Mouse (Mus musculus) macrophage (primary cell): ENCODE results near the gene Vat1. TPM values are rescaled to one million over a fixed set of nuclear protein-coding genes. Genes with fewer than 3 reads are reported as not detected.
"Not testable (repeated sequence)": the region's sequence is repeated elsewhere in the genome, so short reads cannot be mapped to it uniquely, and the experiment has no call there.

Source experiments
- H3K27ac ChIP-seq: fragments of 350-480 bp; formaldehyde crosslinking; 2 replicates; pipeline ENCODE4 v1.9.0; 2021
- H3K36me3 ChIP-seq: fragments of 350-480 bp; formaldehyde crosslinking; 2 replicates; pipeline ENCODE4 v1.9.0; 2021; ENCODE audit errors: inconsistent target
- H3K4me3 ChIP-seq: fragments of 350-480 bp; formaldehyde crosslinking; 2 replicates; pipeline ENCODE4 v1.9.0; 2021; ENCODE audit errors: inconsistent target
- H3K79me2 ChIP-seq: fragments of 350-480 bp; formaldehyde crosslinking; 2 replicates; pipeline ENCODE4 v1.9.0; 2021; ENCODE audit errors: inconsistent target
- WGBS: methylation state at CpG from one replicate; pipeline ENCODE4 v1.1.7; 2026; ENCODE audit warnings: inconsistent platforms; ENCODE audit not compliant: missing documents; 5-methylcytosine and 5-hydroxymethylcytosine counted together
- polyA plus RNA-seq: library from polyadenylated mRNA; stranded (reverse); fragments of 250-400 nt; gene quantifications from 3 replicates; pipeline ENCODE4 v1.2.4, GENCODE M21; 2018; ENCODE audit warnings: inconsistent platforms

Vat1 gene
- polyA plus RNA-seq, 1 experiment from 2014 or later, result 709 TPM

- Histone ChIP-seq H3K36me3 (peaks cover 73% of the 10 kb centered on the region), H3K79me2 (peaks cover 84% of the 10 kb centered on the region)
Observed at GRCm38 (mm10) chr11:101459716-101460115, 6.3 kb downstream of the Vat1 start.

GRCm38 (mm10) chr11:101458217-101458616 lies 7.8 kb downstream of the Vat1 start:
- no peak overlapping the region for H3K27ac ChIP-seq
- H3K79me2 ChIP-seq, result peaks cover 84% of the 10 kb centered on the region
- H3K36me3 ChIP-seq, result peaks cover 79% of the 10 kb centered on the region
- WGBS, result 96% methylated on average over 12 of the region's 12 CpGs
- H3K4me3 ChIP-seq, result no peak overlapping the region

More at GRCm38 (mm10) chr11:101459716-101460115, 6.3 kb downstream of the Vat1 start:
- 96% methylated on average over 4 of the region's 6 CpGs for WGBS
- H3K4me3 ChIP-seq, result no peak overlapping the region
- H3K27ac ChIP-seq, result no peak overlapping the region

- H3K4me3 ChIP-seq, result no peak overlapping the region
- 88% methylated on average over 9 of the region's 9 CpGs for WGBS
Observed at GRCm38 (mm10) chr11:101457631-101458030, 8.4 kb downstream of the Vat1 start.

GRCm38 (mm10) chr11:101455627-101456026 lies 10.4 kb downstream of the Vat1 start:
- no peak overlapping the region for H3K4me3 ChIP-seq
- H3K36me3 ChIP-seq, result peaks cover 74% of the 10 kb centered on the region
- H3K27ac ChIP-seq, result no peak overlapping the region
- WGBS, result 92% methylated on average over 7 of the region's 7 CpGs
- H3K79me2 ChIP-seq, result peaks cover 84% of the 10 kb centered on the region

More at GRCm38 (mm10) chr11:101457631-101458030, 8.4 kb downstream of the Vat1 start:
- peaks cover 83% of the 10 kb centered on the region for H3K36me3 ChIP-seq
- H3K79me2 ChIP-seq, result peaks cover 84% of the 10 kb centered on the region
- no peak overlapping the region for H3K27ac ChIP-seq

- H3K4me3 ChIP-seq, result no peak overlapping the region
- peaks cover 84% of the 10 kb centered on the region for H3K79me2 ChIP-seq
- no peak overlapping the region for H3K27ac ChIP-seq
- H3K36me3 ChIP-seq, result peaks cover 65% of the 10 kb centered on the region
- 89% methylated on average over 6 of the region's 6 CpGs for WGBS
Observed at GRCm38 (mm10) chr11:101454702-101455101, 11.3 kb downstream of the Vat1 start.

GRCm38 (mm10) chr11:101452093-101452774 lies 13.8 kb downstream of the Vat1 start:
- 49% methylated on average over 10 of the region's 10 CpGs for WGBS
- H3K4me3 ChIP-seq, result no peak overlapping the region
- H3K79me2 ChIP-seq, result peaks cover 89% of the 10 kb centered on the region
- H3K27ac ChIP-seq, result no peak overlapping the region
- H3K36me3 ChIP-seq, result peaks cover 41% of the 10 kb centered on the region

GRCm38 (mm10) chr11:101451536-101451935 lies 14.5 kb downstream of the Vat1 start:
- H3K36me3 ChIP-seq, result peaks cover 34% of the 10 kb centered on the region
- H3K4me3 ChIP-seq, result no peak overlapping the region
- peaks cover 82% of the 10 kb centered on the region for H3K79me2 ChIP-seq
- 91% methylated on average over 4 of the region's 10 CpGs for WGBS
- no peak overlapping the region for H3K27ac ChIP-seq

GRCm38 (mm10) chr11:101450394-101450793 lies 15.6 kb downstream of the Vat1 start:
- H3K36me3 ChIP-seq, result peaks cover 26% of the 10 kb centered on the region; the same call in 1 of the 2 replicates
- no peak overlapping the region for H3K27ac ChIP-seq
- WGBS, result 100% methylated on average over 2 of the region's 3 CpGs

GRCm38 (mm10) chr11:101449596-101449995 lies 16.4 kb downstream of the Vat1 start:
- no CpG with 5 or more reads among the region's 4 CpGs for WGBS
- peaks cover 67% of the 10 kb centered on the region for H3K79me2 ChIP-seq
- peak overlapping the region; percentile 83; the same call in 1 of the 2 replicates for H3K27ac ChIP-seq
- peak overlapping the region; percentile 85 for H3K4me3 ChIP-seq
- H3K36me3 ChIP-seq, result peaks cover 23% of the 10 kb centered on the region; the same call in 1 of the 2 replicates

More at GRCm38 (mm10) chr11:101450394-101450793, 15.6 kb downstream of the Vat1 start:
- Histone ChIP-seq H3K4me3 (no peak overlapping the region), H3K79me2 (peaks cover 70% of the 10 kb centered on the region)

- peaks cover 67% of the 10 kb centered on the region for H3K79me2 ChIP-seq
- H3K4me3 ChIP-seq, result peak overlapping the region; percentile 85
- WGBS, result 10% methylated on average over 4 of the region's 4 CpGs
- H3K36me3 ChIP-seq, result peaks cover 26% of the 10 kb centered on the region; the same call in 1 of the 2 replicates
- H3K27ac ChIP-seq, result peak overlapping the region; percentile 83
Observed at GRCm38 (mm10) chr11:101448899-101449298, 17.1 kb downstream of the Vat1 start.

- Histone ChIP-seq H3K79me2 (peaks cover 67% of the 10 kb centered on the region), H3K36me3 (peaks cover 31% of the 10 kb centered on the region; the same call in 1 of the 2 replicates), H3K27ac (peak within 1 kb of the TSS; percentile 83), H3K4me3 (peak within 1 kb of the TSS; percentile 85)
- 3% methylated on average over 10 of the region's 10 CpGs for WGBS
Observed at GRCm38 (mm10) chr11:101448274-101448746, 17.7 kb downstream of the Vat1 start, which contains the start of gene Ifi35. Ifi35 (plus strand) TSS chr11:101448407.

GRCm38 (mm10) chr11:101447786-101448185 lies 18.2 kb downstream of the Vat1 start:
- Histone ChIP-seq H3K79me2 (peaks cover 67% of the 10 kb centered on the region), H3K36me3 (peaks cover 27% of the 10 kb centered on the region; the same call in 1 of the 2 replicates), H3K27ac (peak overlapping the region; percentile 83), H3K4me3 (no peak overlapping the region)
- 88% methylated on average over 5 of the region's 5 CpGs for WGBS

GRCm38 (mm10) chr11:101446860-101447259 lies 19.2 kb downstream of the Vat1 start:
- WGBS, result 90% methylated on average over 2 of the region's 8 CpGs
- not testable (repeated sequence) for H3K27ac ChIP-seq, H3K4me3 ChIP-seq
- peaks cover 63% of the 10 kb centered on the region for H3K79me2 ChIP-seq
- peaks cover 18% of the 10 kb centered on the region; the same call in 1 of the 2 replicates for H3K36me3 ChIP-seq

GRCm38 (mm10) chr11:101446319-101446718 lies 19.7 kb downstream of the Vat1 start:
- WGBS, result 86% methylated on average over 1 of the region's 1 CpGs
- Histone ChIP-seq H3K27ac (no peak overlapping the region), H3K79me2 (peaks cover 57% of the 10 kb centered on the region), H3K36me3 (peaks cover 18% of the 10 kb centered on the region; the same call in 1 of the 2 replicates), H3K4me3 (no peak overlapping the region)

- Histone ChIP-seq H3K79me2 (peaks cover 27% of the 10 kb centered on the region), H3K27ac (peak overlapping the region; percentile 43), H3K4me3 (peak overlapping the region; percentile 95), H3K36me3 (peaks cover 18% of the 10 kb centered on the region; the same call in 1 of the 2 replicates)
- 0% methylated on average over 14 of the region's 14 CpGs for WGBS
Observed at GRCm38 (mm10) chr11:101442760-101443159, 23.3 kb downstream of the Vat1 start.
